8 mouse cellular contexts compared by ENCODE assay signal in genomic region chr6:72553079-72553412, GRCm38 (mm10). TPM values are rescaled to one million over a fixed set of nuclear protein-coding genes. Genes with fewer than 3 reads are reported as not detected.
A peak's percentile ranks its signal among the peaks of the same experiment; 100 is the strongest.
DNase-seq lines count a peak whose midpoint lies in the region; ATAC-seq and TF ChIP-seq lines count a peak whose summit lies in the region.

No protein-coding gene starts in this region.

- no peak for TF ChIP-seq POLR2A in cortical plate, adult 2 months (IDR thresholded peaks at IDR 0.05; ENCODE audit: extremely low read depth, insufficient read depth, low read length)

- peaks cover 32% of the 10 kb centered on the region for H3K4me1 ChIP-seq in kidney, embryonic 16.5 days (ENCODE audit: insufficient read depth, low read length)
- H3K4me1 ChIP-seq in cortical plate, adult 2 months (ENCODE audit: control insufficient read depth, insufficient read depth, low read length) = peaks cover 3% of the 10 kb centered on the region; the same call in 1 of the 2 replicates
- H3K4me1 ChIP-seq in hindbrain, embryonic 15.5 days (replicated peaks) = peaks cover 18% of the 10 kb centered on the region
- H3K4me1 ChIP-seq in midbrain, embryonic 15.5 days = peaks cover 17% of the 10 kb centered on the region

- no peaks in the 10 kb centered on the region for H3K36me3 ChIP-seq in kidney, embryonic 16.5 days (ENCODE audit: insufficient read depth, low read length)
- no peaks in the 10 kb centered on the region for H3K36me3 ChIP-seq in hindbrain, embryonic 15.5 days
- H3K36me3 ChIP-seq in midbrain, embryonic 15.5 days (replicated peaks) = no peaks in the 10 kb centered on the region

- H3K4me2 ChIP-seq in kidney, embryonic 16.5 days (replicated peaks; ENCODE audit: low read depth, low read length) = peak overlapping the region; percentile 66
- peak overlapping the region; percentile 78 for H3K4me2 ChIP-seq in hindbrain, embryonic 15.5 days
- peak overlapping the region; percentile 70 for H3K4me2 ChIP-seq in midbrain, embryonic 15.5 days

- DNase-seq in kidney, postnatal 10 days = no peak
- no peak for DNase-seq in Muller cell, postnatal 12 days (ENCODE audit: inconsistent ontology term)
- DNase-seq in frontal cortex, adult 2 months (ENCODE audit: extremely low spot score in 1 of 2, low spot score in 1 of 2) = no peak
- no peak for DNase-seq in thymus, postnatal 14 days

- H3K4me3 ChIP-seq in kidney, embryonic 16.5 days (ENCODE audit: low read length) = peak overlapping the region; percentile 47
- peak overlapping the region; percentile 32 for H3K4me3 ChIP-seq in cortical plate, adult 2 months (ENCODE audit: insufficient read depth, low read length)
- H3K4me3 ChIP-seq in hindbrain, embryonic 15.5 days = peak overlapping the region; percentile 38
- H3K4me3 ChIP-seq in midbrain, embryonic 15.5 days = peak overlapping the region; percentile 37

- WGBS in kidney, embryonic 16.5 days = 14% methylated on average over 8 of the region's 8 CpGs
- 18% methylated on average over 8 of the region's 8 CpGs for WGBS in hindbrain, embryonic 15.5 days
- WGBS in midbrain, embryonic 15.5 days = 18% methylated on average over 8 of the region's 8 CpGs

- no peak for ATAC-seq in kidney, embryonic 16.5 days (ENCODE audit: low FRiP score, low TSS enrichment)
- ATAC-seq in hindbrain, embryonic 15.5 days (ENCODE audit: low FRiP score, low read depth) = no peak
- no peak; the same call in 1 of the 2 replicates for ATAC-seq in midbrain, embryonic 15.5 days (replicated peaks)

- H3K27me3 ChIP-seq in kidney, embryonic 16.5 days (ENCODE audit: insufficient read depth, low read length) = no peaks in the 10 kb centered on the region
- no peaks in the 10 kb centered on the region for H3K27me3 ChIP-seq in hindbrain, embryonic 15.5 days
- no peaks in the 10 kb centered on the region for H3K27me3 ChIP-seq in midbrain, embryonic 15.5 days (replicated peaks)

- TF ChIP-seq CTCF in cortical plate, adult 2 months (IDR thresholded peaks at IDR 0.05; ENCODE audit: extremely low read depth, insufficient read depth, low read length) = no peak

- H3K9ac ChIP-seq in kidney, embryonic 16.5 days (replicated peaks; ENCODE audit: low read length) = peak overlapping the region; percentile 73
- H3K9ac ChIP-seq in hindbrain, embryonic 15.5 days = peak overlapping the region; percentile 43
- peak overlapping the region; percentile 16 for H3K9ac ChIP-seq in midbrain, embryonic 15.5 days

- no peaks in the 10 kb centered on the region for H3K9me3 ChIP-seq in kidney, embryonic 16.5 days (ENCODE audit: low read length)
- no peaks in the 10 kb centered on the region for H3K9me3 ChIP-seq in hindbrain, embryonic 15.5 days
- no peaks in the 10 kb centered on the region for H3K9me3 ChIP-seq in midbrain, embryonic 15.5 days

- peak overlapping the region; percentile 96 for H3K27ac ChIP-seq in kidney, embryonic 16.5 days (ENCODE audit: low read length)
- H3K27ac ChIP-seq in cortical plate, adult 2 months (ENCODE audit: insufficient read depth, low read length) = peak overlapping the region; percentile 37
- H3K27ac ChIP-seq in hindbrain, embryonic 15.5 days (replicated peaks) = peak overlapping the region; percentile 70
- peak overlapping the region; percentile 29 for H3K27ac ChIP-seq in midbrain, embryonic 15.5 days

RNA-seq across cellular contexts. Expression of gene Capg, which starts 8.9 kb away (rescaled TPM):
- polyA plus RNA-seq in kidney, embryonic 16.5 days (2015; fragmentation: Nextera tagmentation; extraction: Ambion mirVana) = 83.1 and 94.3 TPM in 2 replicates
- 3.0 and 3.1 TPM in 2 replicates for polyA plus RNA-seq in cortical plate, adult 2 months (2012; rRNA removed)
- 8.0 and 9.3 TPM in 2 replicates for polyA plus RNA-seq in hindbrain, embryonic 15.5 days (2015; fragmentation: Nextera tagmentation; extraction: Ambion mirVana)
- 5.8 and 7.8 TPM in 2 replicates for polyA plus RNA-seq in midbrain, embryonic 15.5 days (2015; fragmentation: Nextera tagmentation; extraction: Ambion mirVana)
- polyA plus RNA-seq in frontal cortex, adult 2 months (2012; rRNA removed) = 3.5 and 4.7 TPM in 2 replicates

RNA-seq across cellular contexts. Expression of gene Sh2d6, which starts 31.5 kb away (rescaled TPM):
- 0.17 TPM in 1 of 2 replicates, not detected in the other for polyA plus RNA-seq in kidney, embryonic 16.5 days (2015; fragmentation: Nextera tagmentation; extraction: Ambion mirVana)
- 0.48 and 0.72 TPM in 2 replicates for polyA plus RNA-seq in cortical plate, adult 2 months (2012; rRNA removed)
- polyA plus RNA-seq in hindbrain, embryonic 15.5 days (2015; fragmentation: Nextera tagmentation; extraction: Ambion mirVana) = 0.26 and 0.63 TPM in 2 replicates
- polyA plus RNA-seq in midbrain, embryonic 15.5 days (2015; fragmentation: Nextera tagmentation; extraction: Ambion mirVana) = 0.65 and 0.91 TPM in 2 replicates
- 1.8 and 2.3 TPM in 2 replicates for polyA plus RNA-seq in frontal cortex, adult 2 months (2012; rRNA removed)

RNA-seq across cellular contexts. Expression of gene Elmod3, which starts 45.2 kb away (rescaled TPM):
- polyA plus RNA-seq in kidney, embryonic 16.5 days (2015; fragmentation: Nextera tagmentation; extraction: Ambion mirVana) = 18.9 and 19.5 TPM in 2 replicates
- 27.5 and 28.1 TPM in 2 replicates for polyA plus RNA-seq in cortical plate, adult 2 months (2012; rRNA removed)
- 15.9 and 17.1 TPM in 2 replicates for polyA plus RNA-seq in hindbrain, embryonic 15.5 days (2015; fragmentation: Nextera tagmentation; extraction: Ambion mirVana)
- 16.5 and 17.4 TPM in 2 replicates for polyA plus RNA-seq in midbrain, embryonic 15.5 days (2015; fragmentation: Nextera tagmentation; extraction: Ambion mirVana)
- polyA plus RNA-seq in frontal cortex, adult 2 months (2012; rRNA removed) = 24.0 and 25.0 TPM in 2 replicates

RNA-seq across cellular contexts. Expression of gene Retsat, which starts 45.2 kb away (rescaled TPM):
- polyA plus RNA-seq in kidney, embryonic 16.5 days (2015; fragmentation: Nextera tagmentation; extraction: Ambion mirVana) = 33.8 and 36.0 TPM in 2 replicates
- 14.1 and 14.8 TPM in 2 replicates for polyA plus RNA-seq in cortical plate, adult 2 months (2012; rRNA removed)
- polyA plus RNA-seq in hindbrain, embryonic 15.5 days (2015; fragmentation: Nextera tagmentation; extraction: Ambion mirVana) = 5.9 and 7.0 TPM in 2 replicates
- polyA plus RNA-seq in midbrain, embryonic 15.5 days (2015; fragmentation: Nextera tagmentation; extraction: Ambion mirVana) = 6.1 and 7.2 TPM in 2 replicates
- 10.1 TPM in 2 replicates for polyA plus RNA-seq in frontal cortex, adult 2 months (2012; rRNA removed)

Comparison
In these comparisons a context has a peak if more than half of its experiments do, and no peak if none do; other contexts are left out.
1. H3K27ac ChIP-seq: peak in every context shown above with its lines; median percentile 96 in kidney, embryonic 16.5 days; 70 in hindbrain, embryonic 15.5 days; 37 in cortical plate, adult 2 months; 29 in midbrain, embryonic 15.5 days.
2. H3K9ac ChIP-seq: peak in every context shown above with its lines; median percentile 73 in kidney, embryonic 16.5 days; 43 in hindbrain, embryonic 15.5 days; 16 in midbrain, embryonic 15.5 days.